Comparison of ENCODE assay signal across 1 mouse cellular context in the genomic region with DNA sequence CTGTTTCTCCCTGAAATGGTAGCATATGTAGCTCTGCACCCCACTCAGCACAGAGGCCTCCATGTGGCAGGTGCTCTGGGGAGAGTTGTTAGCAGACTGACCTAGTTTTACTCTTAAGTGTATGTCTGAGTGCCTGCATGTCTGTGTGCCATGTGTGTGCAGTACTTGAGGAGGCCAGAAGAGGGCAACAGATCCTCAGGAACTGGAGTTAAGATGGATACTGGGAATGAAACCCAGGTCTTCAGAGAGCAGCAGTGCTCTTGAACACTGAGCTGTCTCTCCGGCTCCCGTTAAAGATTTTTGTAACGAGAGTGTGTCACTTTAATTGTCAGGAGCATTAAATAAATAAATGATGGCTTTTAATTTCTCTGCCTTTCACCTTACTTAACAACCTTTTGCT.
TF ChIP-seq lines count a peak whose summit lies in the region.

No protein-coding gene starts in this region.

TF ChIP-seq in MEL, 35 proteins besides CTCF, POLR2A, EP300 and RAD21 (continued from another document):
- TF ChIP-seq ETS1 (IDR thresholded peaks at IDR 0.05; ENCODE audit: low read depth, low read length) (no peak), KAT2A (conservative IDR thresholded peaks at IDR 0.05; ENCODE audit: low read depth, low read length) (no peak), POLR2AphosphoS2 (IDR thresholded peaks at IDR 0.05; ENCODE audit: low read length) (no peak), MYC (IDR thresholded peaks at IDR 0.05; ENCODE audit: low read depth, low read length) (peak; percentile 65), SMC3 (IDR thresholded peaks at IDR 0.05; ENCODE audit: low read depth, low read length) (peak; percentile 73), ZC3H11A (IDR thresholded peaks at IDR 0.05; ENCODE audit: low read depth, low read length) (peak; percentile 71), TCF12 (IDR thresholded peaks at IDR 0.05; ENCODE audit: low read depth, low read length) (0 out of 2 replicates have a peak, but pooled peaks have one; percentile 10), RCOR1 (IDR thresholded peaks at IDR 0.05; ENCODE audit: low read depth, low read length) (no peak)
